Mouse (Mus musculus): Measurements from ENCODE around the gene Sept10. TPM values are rescaled to one million over a fixed set of nuclear protein-coding genes. Genes with fewer than 3 reads are reported as not detected.

The Sept10 gene
- polyA plus RNA-seq, 1 experiment from 2014 or later: 32.4 TPM

DNA sequence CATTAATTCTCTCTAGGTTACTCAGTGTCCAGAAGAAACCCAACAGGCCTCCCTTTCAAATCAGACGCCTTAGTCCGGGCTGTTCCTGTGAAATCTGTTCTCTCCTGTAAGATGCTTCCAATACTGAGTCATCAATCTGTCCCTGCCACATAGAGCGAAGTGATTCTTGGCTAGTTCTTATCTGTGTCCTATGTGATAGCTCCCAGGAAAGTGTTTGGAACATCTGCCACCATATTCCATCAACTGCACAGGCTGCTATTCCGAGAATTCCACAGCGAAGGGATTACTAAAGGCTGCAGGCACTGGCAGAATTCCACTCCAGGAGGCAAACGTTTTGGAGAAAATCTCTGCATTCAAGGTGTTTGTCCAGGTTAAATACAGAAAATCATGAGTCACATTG is 94.0 kb downstream of the Sept10 start:
- H3K36me3 ChIP-seq (ENCODE audit: control insufficient read depth, insufficient read depth, low read length): no peaks in the 10 kb centered on the region
- H3K4me1 ChIP-seq (replicated peaks; ENCODE audit: control insufficient read depth, insufficient read depth, low read length): no peaks in the 10 kb centered on the region
- no peak for DNase-seq (ENCODE audit: low spot score)
- H3K4me3 ChIP-seq (ENCODE audit: low read depth, low read length): no peak overlapping the region
- no peak overlapping the region for H3K9ac ChIP-seq (ENCODE audit: low read depth, low read length)
- H3K27ac ChIP-seq (ENCODE audit: low read depth, low read length): no peak overlapping the region
- WGBS: 84% methylated on average over 6 of the region's 6 CpGs
- ATAC-seq (ENCODE audit: low FRiP score): no peak
- no peaks in the 10 kb centered on the region for H3K27me3 ChIP-seq (ENCODE audit: control insufficient read depth, insufficient read depth, low read length)
- H3K9me3 ChIP-seq (ENCODE audit: control insufficient read depth, low read length): no peaks in the 10 kb centered on the region
- no peak overlapping the region for H3K4me2 ChIP-seq (replicated peaks; ENCODE audit: low read depth, low read length)

- Histone ChIP-seq H3K4me1 (replicated peaks; ENCODE audit: control insufficient read depth, insufficient read depth, low read length) (no peaks in the 10 kb centered on the region), H3K27ac (ENCODE audit: low read depth, low read length) (no peak overlapping the region), H3K36me3 (ENCODE audit: control insufficient read depth, insufficient read depth, low read length) (no peaks in the 10 kb centered on the region), H3K9me3 (ENCODE audit: control insufficient read depth, low read length) (no peaks in the 10 kb centered on the region), H3K9ac (ENCODE audit: low read depth, low read length) (no peak overlapping the region), H3K4me3 (ENCODE audit: low read depth, low read length) (no peak overlapping the region), H3K4me2 (replicated peaks; ENCODE audit: low read depth, low read length) (no peak overlapping the region), H3K27me3 (ENCODE audit: control insufficient read depth, insufficient read depth, low read length) (no peaks in the 10 kb centered on the region)
- 90% methylated on average over 2 of the region's 2 CpGs for WGBS
- no peak for ATAC-seq (ENCODE audit: low FRiP score)
- DNase-seq (ENCODE audit: low spot score): no peak
These were observed 96.2 kb downstream of the Sept10 start for GRCm38 (mm10) chr10:59125497-59125896.

- Histone ChIP-seq H3K4me1 (replicated peaks; ENCODE audit: control insufficient read depth, insufficient read depth, low read length) (no peaks in the 10 kb centered on the region), H3K4me3 (ENCODE audit: low read depth, low read length) (no peak overlapping the region), H3K27ac (ENCODE audit: low read depth, low read length) (no peak overlapping the region), H3K4me2 (replicated peaks; ENCODE audit: low read depth, low read length) (no peak overlapping the region), H3K9me3 (ENCODE audit: control insufficient read depth, low read length) (no peaks in the 10 kb centered on the region), H3K36me3 (ENCODE audit: control insufficient read depth, insufficient read depth, low read length) (no peaks in the 10 kb centered on the region), H3K9ac (ENCODE audit: low read depth, low read length) (no peak overlapping the region), H3K27me3 (ENCODE audit: control insufficient read depth, insufficient read depth, low read length) (no peaks in the 10 kb centered on the region)
- ATAC-seq (ENCODE audit: low FRiP score) (no peak), DNase-seq (ENCODE audit: low spot score) (no peak)
- 97% methylated on average over 2 of the region's 2 CpGs for WGBS
These were observed 101.8 kb downstream of the Sept10 start for GRCm38 (mm10) chr10:59119811-59120210.

DNA sequence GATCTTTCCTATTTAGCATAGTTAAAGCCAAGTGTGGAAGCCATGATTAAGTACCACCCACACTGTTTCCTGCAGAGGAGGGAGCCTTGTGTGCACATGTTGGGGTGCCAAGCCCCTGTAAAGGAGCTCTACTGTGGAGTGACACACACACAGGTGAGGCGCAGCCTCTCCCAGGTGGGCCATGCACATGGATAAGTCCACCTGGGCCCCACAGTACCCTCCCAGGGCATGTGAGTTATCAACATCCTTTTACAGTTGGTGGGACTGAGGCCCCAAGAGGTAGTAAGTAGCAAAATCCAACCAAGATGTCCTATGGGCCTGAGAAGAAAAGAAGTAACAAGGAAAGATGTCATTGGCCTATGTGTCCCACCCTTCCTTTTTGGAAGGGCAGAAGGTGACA is 102.6 kb downstream of the Sept10 start:
- Histone ChIP-seq H3K27me3 (ENCODE audit: control insufficient read depth, insufficient read depth, low read length) (no peaks in the 10 kb centered on the region), H3K36me3 (ENCODE audit: control insufficient read depth, insufficient read depth, low read length) (no peaks in the 10 kb centered on the region), H3K27ac (ENCODE audit: low read depth, low read length) (no peak overlapping the region), H3K4me3 (ENCODE audit: low read depth, low read length) (no peak overlapping the region), H3K4me2 (replicated peaks; ENCODE audit: low read depth, low read length) (no peak overlapping the region), H3K4me1 (replicated peaks; ENCODE audit: control insufficient read depth, insufficient read depth, low read length) (no peaks in the 10 kb centered on the region), H3K9me3 (ENCODE audit: control insufficient read depth, low read length) (no peaks in the 10 kb centered on the region), H3K9ac (ENCODE audit: low read depth, low read length) (no peak overlapping the region)
- no peak for DNase-seq (ENCODE audit: low spot score)
- no peak for ATAC-seq (ENCODE audit: low FRiP score)
- 96% methylated on average over 1 of the region's 1 CpGs for WGBS

- Histone ChIP-seq H3K27ac (ENCODE audit: low read depth, low read length) (no peak overlapping the region), H3K36me3 (ENCODE audit: control insufficient read depth, insufficient read depth, low read length) (no peaks in the 10 kb centered on the region), H3K4me2 (replicated peaks; ENCODE audit: low read depth, low read length) (no peak overlapping the region), H3K9ac (ENCODE audit: low read depth, low read length) (no peak overlapping the region), H3K27me3 (ENCODE audit: control insufficient read depth, insufficient read depth, low read length) (no peaks in the 10 kb centered on the region), H3K9me3 (ENCODE audit: control insufficient read depth, low read length) (no peaks in the 10 kb centered on the region), H3K4me1 (replicated peaks; ENCODE audit: control insufficient read depth, insufficient read depth, low read length) (no peaks in the 10 kb centered on the region), H3K4me3 (ENCODE audit: low read depth, low read length) (no peak overlapping the region)
- DNase-seq (ENCODE audit: low spot score) (no peak), ATAC-seq (ENCODE audit: low FRiP score) (no peak)
- 80% methylated on average over 5 of the region's 5 CpGs for WGBS
These were observed 104.1 kb downstream of the Sept10 start for GRCm38 (mm10) chr10:59117555-59117954.

GRCm38 (mm10) chr10:59116331-59116730 is 105.3 kb downstream of the Sept10 start:
- Histone ChIP-seq H3K4me1 (replicated peaks; ENCODE audit: control insufficient read depth, insufficient read depth, low read length) (no peaks in the 10 kb centered on the region), H3K27ac (ENCODE audit: low read depth, low read length) (no peak overlapping the region), H3K27me3 (ENCODE audit: control insufficient read depth, insufficient read depth, low read length) (no peaks in the 10 kb centered on the region), H3K4me3 (ENCODE audit: low read depth, low read length) (no peak overlapping the region), H3K36me3 (ENCODE audit: control insufficient read depth, insufficient read depth, low read length) (no peaks in the 10 kb centered on the region), H3K9me3 (ENCODE audit: control insufficient read depth, low read length) (no peaks in the 10 kb centered on the region), H3K4me2 (replicated peaks; ENCODE audit: low read depth, low read length) (no peak overlapping the region), H3K9ac (ENCODE audit: low read depth, low read length) (no peak overlapping the region)
- 84% methylated on average over 9 of the region's 9 CpGs for WGBS
- ATAC-seq (ENCODE audit: low FRiP score) (no peak), DNase-seq (ENCODE audit: low spot score) (no peak)

DNA sequence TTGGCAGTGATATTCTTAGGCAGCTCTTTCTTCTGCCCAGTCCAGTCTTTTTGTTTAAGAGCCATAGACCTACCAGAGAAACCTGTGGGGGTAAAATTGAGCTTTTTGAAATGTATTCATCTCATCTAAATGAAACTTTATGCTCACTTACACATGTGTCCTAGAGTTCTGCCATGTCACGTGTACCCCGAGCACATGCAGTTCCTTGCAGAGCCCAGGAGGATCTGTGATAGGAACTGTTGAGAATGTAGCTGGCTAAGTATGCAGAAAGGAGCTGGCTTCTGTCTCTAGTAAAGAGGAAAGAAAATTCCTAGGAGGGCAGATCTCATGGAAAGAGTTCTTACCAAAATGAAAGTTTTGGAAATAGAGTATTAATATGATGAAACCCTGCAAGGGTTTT is 106.0 kb downstream of the Sept10 start:
- 92% methylated on average over 2 of the region's 2 CpGs for WGBS
- no peak overlapping the region for H3K27ac ChIP-seq (ENCODE audit: low read depth, low read length)
- no peaks in the 10 kb centered on the region for H3K9me3 ChIP-seq (ENCODE audit: control insufficient read depth, low read length)
- H3K4me2 ChIP-seq (replicated peaks; ENCODE audit: low read depth, low read length): no peak overlapping the region
- no peak overlapping the region for H3K9ac ChIP-seq (ENCODE audit: low read depth, low read length)
- ATAC-seq (ENCODE audit: low FRiP score) (no peak), DNase-seq (ENCODE audit: low spot score) (no peak)
- no peak overlapping the region for H3K4me3 ChIP-seq (ENCODE audit: low read depth, low read length)
- H3K36me3 ChIP-seq (ENCODE audit: control insufficient read depth, insufficient read depth, low read length): no peaks in the 10 kb centered on the region
- no peaks in the 10 kb centered on the region for H3K4me1 ChIP-seq (replicated peaks; ENCODE audit: control insufficient read depth, insufficient read depth, low read length)
- no peaks in the 10 kb centered on the region for H3K27me3 ChIP-seq (ENCODE audit: control insufficient read depth, insufficient read depth, low read length)

- Histone ChIP-seq H3K4me2 (replicated peaks; ENCODE audit: low read depth, low read length) (no peak overlapping the region), H3K4me1 (replicated peaks; ENCODE audit: control insufficient read depth, insufficient read depth, low read length) (no peaks in the 10 kb centered on the region), H3K9me3 (ENCODE audit: control insufficient read depth, low read length) (no peaks in the 10 kb centered on the region), H3K4me3 (ENCODE audit: low read depth, low read length) (no peak overlapping the region), H3K36me3 (ENCODE audit: control insufficient read depth, insufficient read depth, low read length) (no peaks in the 10 kb centered on the region), H3K27ac (ENCODE audit: low read depth, low read length) (no peak overlapping the region), H3K27me3 (ENCODE audit: control insufficient read depth, insufficient read depth, low read length) (no peaks in the 10 kb centered on the region), H3K9ac (ENCODE audit: low read depth, low read length) (no peak overlapping the region)
- 60% methylated on average over 15 of the region's 15 CpGs for WGBS
- ATAC-seq (ENCODE audit: low FRiP score) (no peak), DNase-seq (ENCODE audit: low spot score) (no peak)
These were observed 106.9 kb downstream of the Sept10 start for GRCm38 (mm10) chr10:59114535-59115291.

DNA sequence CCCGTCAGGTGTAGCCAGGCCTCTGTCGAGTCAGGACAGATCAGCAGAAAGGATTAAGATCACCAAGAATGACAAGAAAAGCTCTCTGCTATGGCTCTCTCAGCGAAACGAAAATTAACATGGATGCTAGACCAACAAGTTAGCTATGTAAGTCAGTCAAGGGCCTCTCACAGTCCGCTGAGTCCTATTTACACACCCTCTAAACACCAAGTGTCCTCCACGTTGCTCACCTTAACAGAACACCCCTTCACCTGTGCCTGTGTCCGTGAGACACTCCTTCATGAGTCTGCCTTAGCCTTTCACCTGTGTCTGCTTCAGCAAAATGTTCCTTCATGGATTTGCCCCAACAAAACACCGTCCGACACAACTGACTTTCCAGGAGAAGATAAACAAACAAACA is 108.3 kb downstream of the Sept10 start:
- Histone ChIP-seq H3K27me3 (ENCODE audit: control insufficient read depth, insufficient read depth, low read length) (no peaks in the 10 kb centered on the region), H3K4me3 (ENCODE audit: low read depth, low read length) (no peak overlapping the region), H3K27ac (ENCODE audit: low read depth, low read length) (no peak overlapping the region), H3K36me3 (ENCODE audit: control insufficient read depth, insufficient read depth, low read length) (no peaks in the 10 kb centered on the region), H3K4me2 (replicated peaks; ENCODE audit: low read depth, low read length) (no peak overlapping the region), H3K4me1 (replicated peaks; ENCODE audit: control insufficient read depth, insufficient read depth, low read length) (no peaks in the 10 kb centered on the region), H3K9me3 (ENCODE audit: control insufficient read depth, low read length) (no peaks in the 10 kb centered on the region), H3K9ac (ENCODE audit: low read depth, low read length) (no peak overlapping the region)
- WGBS: 90% methylated on average over 9 of the region's 9 CpGs
- DNase-seq (ENCODE audit: low spot score) (no peak), ATAC-seq (ENCODE audit: low FRiP score) (no peak)

Measured in hindbrain, embryonic 11.5 days (tissue).